Mouse (Mus musculus) gastrocnemius, postnatal 4 days (tissue): ENCODE data around the gene C130032M10Rik. TPM values are rescaled to one million over a fixed set of nuclear protein-coding genes. Genes with fewer than 3 reads are reported as not detected.

Source experiments
- DNase-seq, 2 experiments: peaks; one replicate each; pipeline ENCODE4 v3.0.0; 2021 to 2022; ENCODE audit warnings: low spot score in 2 of 2, mixed read lengths in 2 of 2
- total RNA-seq, 2 experiments: library from RNA; stranded (reverse); gene quantifications; 2 replicates each; pipeline ENCODE4 v1.2.3; 2021

Gene C130032M10Rik
- total RNA-seq, 2 experiments from 2014 or later: not detected

DNA sequence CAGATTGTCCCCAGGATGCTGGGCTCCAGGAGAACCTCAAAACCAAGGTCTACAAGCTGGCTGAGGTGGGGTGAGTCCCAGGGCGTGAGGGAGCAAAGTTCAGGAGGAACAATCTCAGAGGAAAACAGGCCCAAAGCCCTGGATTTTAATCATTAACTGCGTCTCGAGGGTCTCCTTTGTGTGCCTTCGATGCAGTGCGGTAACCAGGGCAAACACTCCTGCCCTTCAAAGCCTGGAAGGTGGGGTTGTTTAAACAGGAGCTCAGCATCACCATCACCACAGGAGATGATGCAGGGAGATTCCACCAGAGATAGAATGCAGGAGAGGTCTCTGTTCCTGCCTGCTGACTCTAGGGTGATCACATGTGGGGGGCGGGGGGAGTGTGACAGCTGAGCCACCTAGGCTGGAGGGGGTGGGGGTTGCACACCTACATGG is 32.2 kb downstream of the C130032M10Rik start:
- DNase-seq: no peak

- no peak for DNase-seq
Measured at GRCm38 (mm10) chr9:114548496-114548895, 33.0 kb downstream of the C130032M10Rik start.

DNA sequence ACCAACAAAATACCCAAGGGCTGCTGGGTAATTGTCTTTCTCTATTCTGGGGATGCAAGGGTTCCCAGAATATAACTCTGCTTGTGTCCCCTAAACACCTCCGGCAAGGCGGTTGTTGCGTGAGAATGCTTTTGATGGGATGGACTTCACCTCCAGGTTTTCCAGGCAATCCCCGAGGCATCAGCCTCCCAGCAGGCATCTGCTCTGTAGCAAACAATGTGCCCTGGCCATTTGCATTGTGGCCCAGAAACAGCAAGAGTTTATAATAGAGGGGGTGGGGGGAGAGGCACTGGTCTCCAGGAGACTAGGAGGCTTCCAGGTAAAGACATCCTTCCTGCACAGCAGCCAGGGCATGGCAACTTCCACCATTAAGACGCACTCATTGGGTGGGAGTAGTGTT is 33.6 kb downstream of the C130032M10Rik start:
- no peak for DNase-seq

DNA sequence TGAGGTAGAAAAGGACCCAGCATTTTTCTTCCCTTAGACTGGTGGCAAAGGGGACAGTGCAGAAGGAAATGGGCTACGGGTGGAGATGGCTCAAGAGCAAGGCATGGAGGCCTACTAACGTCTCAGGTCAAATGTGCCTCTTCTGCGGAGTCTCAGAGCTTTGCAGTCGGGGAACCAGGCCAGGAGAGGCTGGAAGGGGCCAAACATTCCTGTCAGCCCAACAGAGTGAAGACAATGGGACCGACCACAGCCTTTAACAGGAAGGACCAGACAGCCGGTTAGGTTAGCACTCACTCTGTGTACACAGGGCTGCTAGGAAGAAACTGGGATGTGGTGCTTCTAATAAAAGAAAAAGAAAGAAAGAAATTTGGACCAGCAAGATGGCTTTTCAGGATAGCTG is 34.5 kb downstream of the C130032M10Rik start:
- peak in 1 of 2 experiments; percentile 28 for DNase-seq

GRCm38 (mm10) chr9:114553828-114554227 is 38.3 kb downstream of the C130032M10Rik start:
- no peak for DNase-seq

DNA sequence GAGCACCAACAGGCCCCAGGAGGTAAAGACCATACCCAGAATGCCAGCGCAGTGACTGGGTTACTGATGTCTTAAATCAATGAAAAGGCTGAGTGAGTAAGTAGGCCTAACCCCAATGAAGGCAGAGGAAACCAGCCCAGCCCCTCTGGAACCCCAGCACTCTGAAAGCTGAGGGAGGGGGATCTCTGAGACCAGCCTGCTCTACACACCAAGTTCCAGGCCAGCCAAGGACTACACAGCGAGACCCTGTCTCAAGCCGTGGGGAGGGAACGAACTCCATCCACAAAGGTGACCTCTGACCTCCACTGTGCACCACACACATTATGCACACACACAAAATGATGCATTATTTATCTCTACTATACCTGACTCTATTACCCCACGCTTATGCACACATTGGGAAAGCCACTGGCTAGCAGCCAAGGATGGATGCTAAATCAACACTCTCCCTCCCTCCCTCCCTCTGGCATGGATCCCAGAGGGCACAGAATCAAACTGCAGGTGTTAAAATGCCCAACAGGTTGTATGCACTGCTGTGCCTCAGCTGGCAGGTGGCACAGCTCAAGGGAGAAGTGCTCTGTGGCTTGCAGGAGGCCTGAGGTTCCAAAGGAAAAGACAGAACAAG is 39.0 kb downstream of the C130032M10Rik start:
- DNase-seq: no peak

GRCm38 (mm10) chr9:114556276-114556855 is 40.9 kb downstream of the C130032M10Rik start:
- DNase-seq: no peak

DNA sequence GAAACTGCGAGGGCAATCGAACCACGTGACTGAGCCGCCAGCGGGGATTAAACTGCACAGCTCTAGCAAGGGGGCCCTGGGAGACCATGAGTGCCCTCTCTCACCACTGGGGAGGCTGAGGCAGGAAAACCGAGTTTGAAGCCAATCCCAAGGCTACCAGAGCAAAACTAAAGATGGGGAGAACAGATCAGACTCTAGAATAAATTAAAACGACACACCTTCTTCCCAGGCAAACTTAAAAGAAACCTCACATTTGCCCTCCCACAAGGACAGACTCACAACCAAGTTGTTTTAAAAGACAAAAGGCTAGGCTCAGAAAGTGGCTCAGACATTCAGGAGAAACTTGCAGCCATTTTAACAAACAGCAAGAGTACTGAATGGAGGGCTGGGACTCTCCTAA is 41.6 kb downstream of the C130032M10Rik start:
- no peak for DNase-seq

- no peak for DNase-seq
Measured at GRCm38 (mm10) chr9:114560141-114560540, 44.6 kb downstream of the C130032M10Rik start.

DNA sequence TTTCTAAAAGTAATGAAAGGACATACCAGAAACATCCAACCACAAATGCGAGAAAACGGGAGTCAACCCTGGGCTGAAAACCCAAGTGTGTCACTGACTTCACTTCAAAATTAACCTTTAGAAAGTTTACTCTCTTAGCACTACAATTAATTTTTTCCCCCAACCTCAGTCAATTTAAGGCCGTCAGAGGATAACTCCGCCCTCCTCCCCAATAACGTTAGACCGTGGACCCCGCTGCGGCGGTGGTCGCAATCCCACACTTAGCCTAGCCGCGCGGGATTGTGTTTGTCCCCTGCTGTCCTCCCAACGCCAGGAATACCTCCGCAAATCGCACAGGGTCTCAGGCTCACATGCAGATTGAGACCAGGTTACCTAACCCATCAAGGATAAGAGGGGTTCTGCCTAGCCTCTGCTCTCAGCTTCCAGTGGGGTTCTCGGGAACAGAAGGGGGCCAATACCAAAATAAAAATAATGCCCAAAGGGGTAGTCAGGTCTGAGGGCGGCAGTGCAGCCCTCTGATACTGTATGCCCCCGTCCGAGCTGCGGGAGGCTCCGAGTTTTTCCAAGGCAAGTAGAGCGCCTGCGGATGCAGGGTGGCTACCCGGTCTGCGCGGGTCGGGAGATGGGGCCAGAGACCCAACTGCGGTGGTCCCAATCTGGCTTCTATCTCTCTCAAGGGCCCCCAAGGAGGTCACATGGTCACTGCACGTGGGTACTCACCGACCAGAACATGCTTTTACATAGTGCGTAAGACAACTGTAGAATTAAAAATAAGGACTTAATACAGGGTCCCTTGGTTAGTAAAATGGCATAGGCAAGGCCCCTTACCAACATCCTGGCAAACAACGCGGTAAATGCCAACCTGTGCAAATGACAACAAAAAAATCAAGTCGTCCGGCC is 45.5 kb downstream of the C130032M10Rik start:
- no peak for DNase-seq

DNA sequence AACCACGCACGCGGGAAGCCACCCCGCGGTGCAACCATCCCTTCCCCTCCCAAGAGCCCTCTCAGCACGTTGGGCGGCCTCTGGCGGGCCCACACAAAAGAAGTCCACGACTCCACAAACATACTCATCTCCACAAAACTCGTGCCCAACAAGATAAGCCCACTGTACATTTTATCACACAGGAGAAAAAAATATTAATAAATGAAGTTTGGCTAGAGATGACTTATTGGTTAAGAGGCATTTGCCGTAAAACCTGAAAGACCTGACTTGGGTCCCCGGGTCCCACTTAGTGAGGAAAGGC is 46.1 kb downstream of the C130032M10Rik start:
- no peak for DNase-seq

DNA sequence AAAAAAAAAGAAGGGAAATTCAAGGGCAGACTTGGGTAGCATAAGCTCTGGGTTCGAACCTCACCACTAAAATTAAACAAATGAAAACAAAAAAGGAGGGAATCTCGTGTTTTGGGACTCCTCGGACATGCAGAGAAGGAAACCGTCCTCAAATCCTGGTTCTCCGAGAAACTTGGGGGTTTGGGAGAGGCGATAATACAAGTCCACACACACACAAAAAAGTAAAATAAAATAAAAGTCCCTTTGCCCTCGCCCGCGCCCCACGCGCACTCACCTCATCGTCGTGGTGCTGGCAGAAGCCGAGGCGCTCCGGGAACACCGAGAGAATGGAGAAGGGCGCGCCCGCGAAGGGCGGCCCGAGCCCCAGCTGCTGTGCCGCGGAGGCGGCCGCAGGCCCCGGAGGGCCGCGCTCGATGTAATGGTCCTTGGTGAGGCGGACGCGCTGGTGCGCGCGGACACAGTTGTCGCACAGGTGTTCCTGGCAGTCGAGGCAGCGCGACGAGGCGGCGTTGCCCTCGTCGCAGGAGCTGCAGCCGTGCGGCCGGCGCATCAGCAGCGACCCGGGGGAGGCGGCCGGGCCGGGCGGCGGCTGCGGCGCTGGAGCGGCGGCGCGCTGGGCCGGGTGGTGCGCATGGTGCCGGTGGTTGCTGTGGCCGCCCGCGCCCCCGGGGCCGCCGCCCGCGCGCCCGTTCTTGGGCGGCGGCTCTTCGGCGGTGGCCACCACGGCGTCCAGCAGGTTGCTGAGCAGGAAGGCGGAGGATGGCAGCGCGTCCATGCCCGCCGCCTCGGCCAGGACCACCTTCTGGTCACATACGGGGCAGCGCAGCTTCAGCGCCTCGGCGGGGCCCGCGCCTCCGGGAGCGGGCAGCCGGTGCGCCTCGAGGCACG is 46.8 kb downstream of the C130032M10Rik start:
- no peak for DNase-seq

DNA sequence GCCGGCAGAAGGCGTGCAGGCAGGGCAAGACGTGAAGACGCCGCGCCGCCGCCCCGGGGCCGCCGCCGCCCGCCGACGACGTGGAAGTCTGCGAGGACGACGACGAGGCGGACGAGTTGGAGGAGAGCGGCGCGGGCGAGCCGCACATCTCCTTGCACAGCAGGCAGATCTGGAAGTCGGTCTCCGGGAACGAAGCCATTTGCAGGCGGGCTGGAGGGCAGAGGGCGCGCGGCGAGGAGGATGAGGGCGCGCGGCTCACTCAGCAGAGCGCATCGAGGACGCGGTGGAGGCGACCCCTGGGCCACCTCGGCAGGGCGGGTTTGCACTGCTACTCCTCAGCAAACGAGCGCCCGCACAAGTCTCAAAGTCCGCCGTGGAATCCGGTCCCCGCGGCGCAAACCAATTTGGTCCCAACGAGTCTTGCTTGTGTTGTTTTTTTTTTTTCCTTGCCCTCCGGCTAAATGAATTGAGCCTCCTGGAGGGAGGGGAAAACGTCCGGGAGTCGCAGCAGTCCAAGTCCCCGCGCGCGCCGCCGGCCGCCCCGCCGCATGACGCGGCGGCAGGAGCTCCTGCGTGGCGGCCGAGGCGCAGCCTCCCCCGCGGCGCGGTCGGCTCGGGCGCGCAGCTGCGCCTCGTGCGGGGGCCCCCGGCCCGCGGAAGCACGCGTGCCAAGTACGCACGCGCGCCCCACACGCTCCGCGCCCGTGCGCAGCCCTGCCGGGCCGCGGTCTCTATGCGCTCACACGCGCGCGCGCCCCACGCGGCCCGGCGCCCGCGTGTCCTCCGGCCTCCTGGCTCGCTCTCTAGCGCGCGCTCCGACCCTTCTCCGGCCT is 47.6 kb downstream of the C130032M10Rik start:
- no peak for DNase-seq

GRCm38 (mm10) chr9:114563761-114564606 is 48.5 kb downstream of the C130032M10Rik start, which contains the start of gene Trim71:
Gene Trim71, minus strand, starts transcription at chr9:114564369.
- DNase-seq: no peak

- DNase-seq: no peak
Measured at GRCm38 (mm10) chr9:114564667-114565066, 49.2 kb downstream of the C130032M10Rik start.
